Mouse (Mus musculus): ENCODE results near the gene Top2a. TPM values are rescaled to one million over a fixed set of nuclear protein-coding genes. Genes with fewer than 3 reads are reported as not detected.
A peak's percentile ranks its signal among the peaks of the same experiment; 100 is the strongest.

The Top2a gene
- polyA plus RNA-seq, 1 experiment from 2014 or later: 280 TPM

DNA sequence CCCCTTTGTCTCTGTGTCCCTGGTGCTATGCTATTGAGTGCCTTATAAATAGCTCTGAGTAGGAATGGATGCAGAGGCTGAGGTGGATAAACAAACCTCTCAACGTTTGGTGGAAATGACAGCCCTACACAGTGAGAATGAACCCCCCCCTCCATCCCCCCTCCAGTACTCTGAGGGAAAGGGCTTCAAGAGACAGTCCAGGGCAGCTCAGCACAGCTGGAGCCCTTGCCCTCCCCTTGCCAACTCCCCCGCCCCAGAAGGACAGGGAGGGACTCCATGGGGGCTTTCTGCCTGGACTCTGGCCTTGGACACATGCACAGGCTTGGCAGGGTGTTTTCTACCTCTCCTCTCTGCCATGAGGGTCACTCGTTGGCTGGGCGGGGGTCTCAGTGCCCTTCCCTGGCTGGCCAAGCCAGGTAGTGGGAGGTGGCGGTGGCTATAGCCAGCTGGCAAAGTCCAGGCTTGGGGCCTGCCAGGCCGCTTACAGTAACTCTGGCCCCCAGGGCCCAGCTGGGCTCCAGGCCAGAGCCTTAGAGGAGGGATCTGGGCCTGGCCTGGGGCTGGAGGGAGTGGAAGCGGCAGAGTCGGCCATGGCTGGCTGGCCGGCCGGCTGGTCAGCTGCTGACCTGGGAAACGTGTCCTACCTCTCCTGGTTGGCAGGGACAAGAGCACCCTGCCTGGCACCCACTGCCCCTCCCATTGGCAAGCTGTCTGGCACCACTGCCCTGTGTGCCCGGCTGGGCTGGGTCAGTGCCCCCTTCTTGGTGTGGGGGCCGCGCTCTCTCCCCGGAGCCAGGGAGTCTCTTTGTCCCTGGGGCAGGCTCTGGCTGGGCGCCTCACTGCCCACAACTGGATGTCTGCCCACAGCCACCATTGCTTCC is 72.7 kb downstream of the Top2a start:
- WGBS: 43% methylated on average over 16 of the region's 16 CpGs
- H3K9me3 ChIP-seq: no peaks in the 10 kb centered on the region
- no peaks in the 10 kb centered on the region for H3K27me3 ChIP-seq
- peak overlapping the region; percentile 26; the same call in 1 of the 2 replicates for H3K4me2 ChIP-seq
- peaks cover 83% of the 10 kb centered on the region for H3K4me1 ChIP-seq
- H3K27ac ChIP-seq: peak overlapping the region; percentile 86
- ATAC-seq (ENCODE audit: borderline replicate concordance, extremely low read depth, low FRiP score, low TSS enrichment): peak; percentile 62; the same call in 1 of the 2 replicates
- H3K4me3 ChIP-seq: 0 out of 2 replicates have a peak overlapping the region, but pooled peaks have one; percentile 1
- H3K36me3 ChIP-seq: peaks cover 6% of the 10 kb centered on the region
- H3K9ac ChIP-seq: peak overlapping the region; percentile 29; the same call in 1 of the 2 replicates

DNA sequence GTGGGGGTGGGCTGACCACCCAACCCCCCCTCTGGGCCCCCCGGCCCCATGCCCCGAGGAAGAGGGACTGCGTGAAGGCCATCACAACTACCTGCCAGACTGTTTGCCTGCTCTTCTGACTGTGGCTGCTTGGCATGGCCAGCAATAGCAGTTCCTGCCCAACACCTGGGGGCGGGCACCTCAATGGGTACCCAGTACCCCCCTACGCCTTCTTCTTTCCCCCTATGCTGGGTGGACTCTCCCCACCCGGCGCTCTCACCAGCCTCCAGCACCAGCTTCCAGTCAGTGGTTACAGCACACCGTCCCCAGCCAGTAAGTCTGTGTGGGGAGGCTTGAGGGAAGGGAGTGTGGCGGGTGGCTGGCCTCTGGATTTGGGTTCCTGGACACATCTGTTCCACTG is 73.5 kb downstream of the Top2a start:
- H3K4me2 ChIP-seq: no peak overlapping the region
- H3K9me3 ChIP-seq: no peaks in the 10 kb centered on the region
- no peak for ATAC-seq (ENCODE audit: borderline replicate concordance, extremely low read depth, low FRiP score, low TSS enrichment)
- peak overlapping the region; percentile 86 for H3K27ac ChIP-seq
- no peak overlapping the region for H3K9ac ChIP-seq
- 80% methylated on average over 9 of the region's 9 CpGs for WGBS
- H3K27me3 ChIP-seq: no peaks in the 10 kb centered on the region
- no peak overlapping the region for H3K4me3 ChIP-seq
- H3K36me3 ChIP-seq: peaks cover 6% of the 10 kb centered on the region
- peaks cover 84% of the 10 kb centered on the region for H3K4me1 ChIP-seq

DNA sequence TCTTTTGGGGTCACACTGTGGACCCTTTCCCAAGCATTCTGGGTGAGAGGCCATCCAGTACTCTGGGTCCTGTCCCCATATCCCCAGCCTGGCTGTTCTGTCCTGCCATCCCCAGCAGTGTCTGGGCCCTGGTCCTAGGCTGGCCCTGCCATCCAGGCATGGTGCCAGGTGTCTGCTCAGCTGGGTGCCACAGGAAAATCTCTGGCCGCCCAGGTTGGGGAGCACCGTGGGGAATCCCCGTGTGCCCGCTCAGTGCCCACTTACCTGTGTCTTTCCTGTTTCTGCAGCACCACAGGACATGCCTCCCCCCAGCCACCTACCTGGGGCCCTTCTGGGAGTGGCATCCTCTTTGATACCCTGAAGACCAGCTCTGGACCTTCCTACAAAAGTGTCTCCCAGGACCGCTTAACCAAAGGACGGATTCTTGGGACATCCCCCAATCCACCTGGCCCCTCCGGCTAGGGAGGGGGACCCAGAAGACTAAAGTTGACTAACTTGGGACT is 74.0 kb downstream of the Top2a start:
- H3K27ac ChIP-seq: peak overlapping the region; percentile 86; the same call in 1 of the 2 replicates
- no peaks in the 10 kb centered on the region for H3K9me3 ChIP-seq
- H3K4me3 ChIP-seq: no peak overlapping the region
- H3K9ac ChIP-seq: no peak overlapping the region
- peaks cover 6% of the 10 kb centered on the region for H3K36me3 ChIP-seq
- ATAC-seq (ENCODE audit: borderline replicate concordance, extremely low read depth, low FRiP score, low TSS enrichment): no peak
- H3K4me2 ChIP-seq: no peak overlapping the region
- H3K27me3 ChIP-seq: no peaks in the 10 kb centered on the region
- peaks cover 84% of the 10 kb centered on the region for H3K4me1 ChIP-seq
- 80% methylated on average over 7 of the region's 7 CpGs for WGBS

DNA sequence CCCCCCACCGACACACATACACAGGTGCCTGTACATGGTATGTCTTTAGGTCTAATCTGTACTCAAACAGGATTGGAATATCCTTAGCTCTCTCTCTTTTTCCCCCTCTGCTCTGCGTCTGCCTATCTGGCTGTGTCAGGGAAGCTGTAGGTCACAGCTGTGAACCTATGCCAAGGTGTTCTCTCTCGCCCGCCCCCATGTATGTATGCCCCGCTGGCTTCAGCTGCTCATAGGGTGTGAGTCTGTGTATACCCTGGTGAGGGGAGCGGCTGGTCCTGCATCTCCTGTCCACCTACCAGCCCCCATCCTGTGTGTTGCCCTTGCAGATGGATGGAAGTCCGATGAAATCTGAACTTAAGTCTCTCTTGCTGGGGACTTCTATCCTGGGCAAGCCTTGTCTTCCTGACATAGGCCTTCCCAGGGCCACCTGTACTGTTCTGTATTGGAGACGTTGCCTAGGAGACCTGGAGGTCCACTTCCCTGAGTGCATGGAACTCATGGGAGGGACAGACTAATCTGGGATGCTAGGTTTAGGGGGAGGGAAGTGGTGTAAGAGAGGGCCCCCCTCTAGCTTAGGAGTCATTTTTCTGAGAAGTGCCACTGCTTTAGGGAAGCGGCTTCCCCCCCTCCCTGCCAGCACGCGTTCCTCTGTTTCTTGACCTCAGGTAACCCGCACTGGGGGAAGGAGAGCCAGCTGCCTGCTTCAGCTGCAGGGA is 74.6 kb downstream of the Top2a start:
- Histone ChIP-seq H3K9ac (no peak overlapping the region), H3K4me2 (no peak overlapping the region), H3K9me3 (no peaks in the 10 kb centered on the region), H3K27me3 (no peaks in the 10 kb centered on the region), H3K4me3 (no peak overlapping the region), H3K27ac (no peak overlapping the region), H3K36me3 (peaks cover 6% of the 10 kb centered on the region), H3K4me1 (peaks cover 84% of the 10 kb centered on the region)
- WGBS: 58% methylated on average over 12 of the region's 12 CpGs
- ATAC-seq (ENCODE audit: borderline replicate concordance, extremely low read depth, low FRiP score, low TSS enrichment): no peak

DNA sequence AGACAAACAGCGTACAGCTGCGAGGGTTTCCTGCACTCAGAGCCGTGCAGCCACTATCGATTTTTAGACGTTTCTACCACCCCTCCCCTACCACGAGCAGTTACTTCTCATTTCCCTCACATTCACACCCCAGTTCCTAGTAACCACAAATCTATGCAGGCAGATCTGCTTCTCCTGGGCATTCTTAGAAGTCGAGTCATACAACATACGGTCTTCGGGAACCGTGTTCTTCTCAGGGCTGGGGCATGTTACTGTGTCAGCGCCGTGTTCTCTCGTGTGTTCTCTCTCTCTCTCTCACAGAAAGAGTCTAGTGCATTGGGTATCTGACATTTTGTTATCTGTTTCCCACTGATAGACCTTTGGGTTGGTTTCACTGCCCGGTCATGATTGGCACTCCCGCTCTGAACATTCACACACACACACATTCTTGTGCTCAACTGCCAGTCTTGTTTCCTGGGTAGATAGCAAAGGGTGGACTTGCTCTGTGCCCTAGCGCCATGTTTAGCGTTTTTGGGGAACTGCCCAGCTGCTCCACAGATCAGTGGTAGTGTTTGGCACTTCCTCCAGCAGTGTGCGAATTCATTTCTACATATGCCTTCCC is 75.9 kb downstream of the Top2a start:
- Histone ChIP-seq H3K27me3 (no peaks in the 10 kb centered on the region), H3K9ac (no peak overlapping the region), H3K9me3 (no peaks in the 10 kb centered on the region), H3K4me3 (no peak overlapping the region), H3K4me1 (peaks cover 86% of the 10 kb centered on the region), H3K4me2 (no peak overlapping the region), H3K36me3 (peaks cover 6% of the 10 kb centered on the region), H3K27ac (no peak overlapping the region)
- ATAC-seq (ENCODE audit: borderline replicate concordance, extremely low read depth, low FRiP score, low TSS enrichment): no peak
- WGBS: 64% methylated on average over 18 of the region's 18 CpGs

DNA sequence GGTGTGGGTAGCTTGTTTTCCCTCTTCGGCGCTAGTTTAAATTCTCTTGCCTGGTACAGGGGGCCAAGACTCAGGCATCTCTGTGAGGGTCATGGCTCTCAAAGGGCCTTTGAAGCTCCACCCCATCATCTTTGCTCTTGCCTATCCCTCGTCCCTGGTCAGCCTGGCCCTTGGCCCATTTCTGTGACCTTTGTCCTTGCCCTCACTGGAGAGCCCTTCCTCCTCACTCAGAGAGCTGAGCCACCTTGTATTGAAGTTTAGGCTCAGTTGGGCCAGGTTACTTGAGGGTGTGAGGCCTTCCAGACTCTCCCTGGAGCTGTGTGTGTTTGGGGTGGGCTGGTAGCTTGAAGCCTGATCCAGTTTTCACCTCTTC is 78.4 kb downstream of the Top2a start:
- Histone ChIP-seq H3K36me3 (no peaks in the 10 kb centered on the region), H3K9ac (no peak overlapping the region), H3K4me2 (no peak overlapping the region), H3K4me1 (peaks cover 89% of the 10 kb centered on the region), H3K27me3 (no peaks in the 10 kb centered on the region), H3K9me3 (no peaks in the 10 kb centered on the region), H3K4me3 (no peak overlapping the region), H3K27ac (peak overlapping the region; percentile 98)
- ATAC-seq (ENCODE audit: borderline replicate concordance, extremely low read depth, low FRiP score, low TSS enrichment): no peak
- WGBS: 24% methylated on average over 3 of the region's 3 CpGs

DNA sequence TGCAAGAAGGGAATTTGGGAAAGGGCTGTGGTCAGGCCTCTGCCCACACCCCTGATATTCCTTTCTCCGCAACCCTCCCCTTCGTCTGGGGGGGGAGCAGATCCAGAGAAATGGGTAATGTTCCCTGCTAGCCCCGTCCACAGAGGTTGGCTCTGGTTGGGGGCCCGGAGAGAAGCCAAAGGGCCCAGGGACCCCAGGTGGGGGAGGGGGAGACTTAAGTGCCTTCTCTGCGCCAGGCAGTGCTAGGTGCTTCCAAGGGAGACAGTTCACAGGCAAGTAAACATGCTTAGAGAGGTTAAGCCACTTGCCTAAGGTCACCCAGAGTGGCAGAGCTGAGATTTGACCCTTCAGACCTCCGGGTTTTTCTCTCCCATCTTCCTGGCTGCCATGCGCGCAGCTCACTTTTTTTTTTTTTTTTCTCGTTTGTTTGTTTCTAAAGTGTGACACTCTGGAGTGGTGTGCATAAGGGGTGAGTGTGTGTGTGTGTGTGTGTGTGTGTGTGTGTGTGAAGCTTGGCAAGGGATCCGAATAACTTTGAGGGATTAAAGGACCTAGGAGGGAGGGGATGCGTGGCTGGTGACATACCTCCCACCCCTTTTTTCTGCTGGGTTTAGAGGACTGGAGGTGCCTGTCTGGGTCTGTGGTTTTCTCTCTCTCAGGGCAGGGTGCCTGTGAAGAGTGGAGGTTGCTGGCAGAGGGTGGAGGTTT is 78.9 kb downstream of the Top2a start:
- peaks cover 89% of the 10 kb centered on the region for H3K4me1 ChIP-seq
- H3K27me3 ChIP-seq: no peaks in the 10 kb centered on the region
- H3K36me3 ChIP-seq: no peaks in the 10 kb centered on the region
- H3K4me2 ChIP-seq: peak overlapping the region; percentile 95
- H3K4me3 ChIP-seq: no peak overlapping the region
- H3K27ac ChIP-seq: peak overlapping the region; percentile 98
- H3K9me3 ChIP-seq: no peaks in the 10 kb centered on the region
- 16% methylated on average over 11 of the region's 11 CpGs for WGBS
- ATAC-seq (ENCODE audit: borderline replicate concordance, extremely low read depth, low FRiP score, low TSS enrichment): no peak
- peak overlapping the region; percentile 29; the same call in 1 of the 2 replicates for H3K9ac ChIP-seq

DNA sequence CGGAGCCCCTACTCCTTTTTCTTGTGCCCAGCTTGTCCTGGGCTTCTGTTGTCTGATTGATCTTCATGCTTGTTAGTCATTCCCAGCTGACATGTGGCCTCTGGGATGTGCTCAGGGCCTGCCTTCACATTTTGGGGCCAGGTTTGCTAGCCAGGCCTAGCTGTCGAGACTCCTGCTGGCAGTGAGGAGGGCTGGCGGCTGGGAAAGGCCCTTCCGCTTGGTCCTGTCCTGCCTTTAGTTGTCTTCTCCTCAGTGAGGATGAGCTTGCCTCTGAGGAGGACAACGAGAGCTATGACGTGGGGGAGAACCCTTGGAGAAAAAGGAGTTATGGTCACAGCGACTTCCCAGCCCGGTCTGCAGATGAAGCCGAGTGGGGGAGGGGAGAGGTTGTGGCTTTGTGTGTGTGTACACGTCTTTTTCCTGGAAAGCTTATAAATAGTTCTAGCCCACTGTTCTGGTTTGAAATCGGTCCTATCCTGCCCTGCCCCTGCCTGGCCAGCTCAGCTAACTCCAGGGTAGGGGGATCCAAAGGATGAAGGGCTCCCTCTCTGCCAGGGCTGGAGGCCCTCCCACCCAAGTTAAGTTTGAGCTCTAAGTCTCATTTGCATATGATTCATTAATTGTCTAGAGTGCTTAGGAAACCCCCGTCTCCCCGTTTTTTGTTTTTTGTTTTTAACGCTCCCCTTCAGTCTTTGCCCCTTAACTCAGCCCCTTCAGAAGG is 80.1 kb downstream of the Top2a start:
- WGBS: 28% methylated on average over 14 of the region's 14 CpGs
- Histone ChIP-seq H3K4me3 (peak overlapping the region; percentile 6; the same call in 1 of the 2 replicates), H3K4me1 (peaks cover 91% of the 10 kb centered on the region), H3K36me3 (no peaks in the 10 kb centered on the region), H3K27ac (peak overlapping the region; percentile 98), H3K9ac (peak overlapping the region; percentile 29), H3K4me2 (peak overlapping the region; percentile 95), H3K9me3 (no peaks in the 10 kb centered on the region), H3K27me3 (no peaks in the 10 kb centered on the region)
- ATAC-seq (ENCODE audit: borderline replicate concordance, extremely low read depth, low FRiP score, low TSS enrichment): no peak

Other genes with a start within 250 kb of the Top2a start
- gene Nr1d1, start 248.9 kb downstream of the Top2a start, polyA plus RNA-seq (2015; fragmentation: Nextera tagmentation; extraction: Ambion mirVana): 1.0 and 1.5 TPM in 2 replicates
- 21.1 and 21.2 TPM in 2 replicates for gene Msl1, start 228.7 kb downstream of the Top2a start, polyA plus RNA-seq (2015; fragmentation: Nextera tagmentation; extraction: Ambion mirVana)
- 35.7 and 37.9 TPM in 2 replicates for gene Casc3, start 219.3 kb downstream of the Top2a start, polyA plus RNA-seq (2015; fragmentation: Nextera tagmentation; extraction: Ambion mirVana)
- 0.86 and 1.4 TPM in 2 replicates for gene Rapgefl1, start 187.4 kb downstream of the Top2a start, polyA plus RNA-seq (2015; fragmentation: Nextera tagmentation; extraction: Ambion mirVana)
- 3.7 and 4.1 TPM in 2 replicates for gene Wipf2, start 160.6 kb downstream of the Top2a start, polyA plus RNA-seq (2015; fragmentation: Nextera tagmentation; extraction: Ambion mirVana)
- 41.3 and 42.5 TPM in 2 replicates for gene Cdc6, start 116.4 kb downstream of the Top2a start, polyA plus RNA-seq (2015; fragmentation: Nextera tagmentation; extraction: Ambion mirVana)
- gene Rara, start 96.4 kb downstream of the Top2a start, polyA plus RNA-seq (2015; fragmentation: Nextera tagmentation; extraction: Ambion mirVana): 36.5 and 38.4 TPM in 2 replicates
- gene Gjd3, start 41.2 kb downstream of the Top2a start, polyA plus RNA-seq (2015; fragmentation: Nextera tagmentation; extraction: Ambion mirVana): 0.20 and 0.61 TPM in 2 replicates
- 498 and 524 TPM in 2 replicates for gene Igfbp4, start 17.1 kb upstream of the Top2a start, polyA plus RNA-seq (2015; fragmentation: Nextera tagmentation; extraction: Ambion mirVana)
- 0.21 and 0.42 TPM in 2 replicates for gene Tns4, start 65.1 kb upstream of the Top2a start, polyA plus RNA-seq (2015; fragmentation: Nextera tagmentation; extraction: Ambion mirVana)
- 0.13 and 0.29 TPM in 2 replicates for gene Ccr7, start 130.9 kb upstream of the Top2a start, polyA plus RNA-seq (2015; fragmentation: Nextera tagmentation; extraction: Ambion mirVana)
- gene Smarce1, start 206.8 kb upstream of the Top2a start, polyA plus RNA-seq (2015; fragmentation: Nextera tagmentation; extraction: Ambion mirVana): 217 and 224 TPM in 2 replicates
- gene Krt222, start 219.9 kb upstream of the Top2a start, polyA plus RNA-seq (2015; fragmentation: Nextera tagmentation; extraction: Ambion mirVana): 0.33 and 0.55 TPM in 2 replicates

All from lung, embryonic 15.5 days (tissue).